Mouse (Mus musculus): ENCODE data around the gene Dand5. TPM values are rescaled to one million over a fixed set of nuclear protein-coding genes. Genes with fewer than 3 reads are reported as not detected.

Dand5 gene
- total RNA-seq, 1 experiment from 2014 or later, result 3.8 TPM

DNA sequence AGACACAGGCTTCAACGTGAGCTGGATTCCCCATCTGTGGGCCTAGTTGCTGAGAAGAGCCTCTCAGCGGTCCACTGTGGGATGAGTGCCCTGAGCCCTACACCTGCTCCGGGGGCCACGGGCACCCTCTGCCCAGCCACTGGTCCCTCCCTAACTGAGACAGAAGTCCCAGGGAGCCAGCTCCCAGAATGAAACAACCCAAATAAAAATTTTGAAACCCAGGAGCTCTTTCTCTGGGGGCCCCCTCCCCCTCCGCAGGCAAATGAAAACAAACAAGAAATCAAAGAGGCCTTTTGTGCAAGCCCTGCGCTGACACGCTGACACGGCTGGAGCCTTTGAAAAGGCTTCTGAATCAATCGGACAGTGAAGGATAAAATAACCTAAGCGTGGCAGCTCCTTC, 57.0 kb downstream of the Dand5 start:
- ATAC-seq (replicated peaks in 1 of 2; ENCODE audit: insufficient read depth in 1 of 2, low FRiP score in 2 of 2, low TSS enrichment in 1 of 2, low read depth in 1 of 2, poor library complexity in 2 of 2, severe bottlenecking in 2 of 2), result no peak

Other genes with a start within 250 kb of the Dand5 start
- gene Ier2, start 160.0 kb downstream of the Dand5 start, total RNA-seq (2017), result 105 and 115 TPM in 2 replicates
- gene Trmt1, start 136.5 kb downstream of the Dand5 start, total RNA-seq (2017), result 58.7 and 72.0 TPM in 2 replicates
- gene Nacc1, start 135.0 kb downstream of the Dand5 start, total RNA-seq (2017), result 47.3 and 51.0 TPM in 2 replicates
- gene Lyl1, start 121.4 kb downstream of the Dand5 start, total RNA-seq (2017), result 41.8 and 54.7 TPM in 2 replicates
- 5.7 and 11.4 TPM in 2 replicates for gene G430095P16Rik, start 99.8 kb downstream of the Dand5 start, total RNA-seq (2017)
- 21.5 and 26.3 TPM in 2 replicates for gene Nfix, start 22.5 kb downstream of the Dand5 start, total RNA-seq (2017)
- gene Gadd45gip1, start 8.7 kb upstream of the Dand5 start, total RNA-seq (2017), result 29.8 and 38.8 TPM in 2 replicates
- gene Rad23a, start 17.8 kb upstream of the Dand5 start, total RNA-seq (2017), result 27.4 and 32.7 TPM in 2 replicates
- 1,472 and 1,879 TPM in 2 replicates for gene Calr, start 24.1 kb upstream of the Dand5 start, total RNA-seq (2017)
- gene Farsa, start 34.2 kb upstream of the Dand5 start, total RNA-seq (2017), result 108 and 126 TPM in 2 replicates
- gene Syce2, start 49.3 kb upstream of the Dand5 start, total RNA-seq (2017), result 93.5 and 127 TPM in 2 replicates
- 29.5 and 37.4 TPM in 2 replicates for gene Gcdh, start 71.1 kb upstream of the Dand5 start, total RNA-seq (2017)
- gene Klf1, start 79.1 kb upstream of the Dand5 start, total RNA-seq (2017), result 4.1 and 30.6 TPM in 2 replicates
- gene Dnase2a, start 85.7 kb upstream of the Dand5 start, total RNA-seq (2017), result 27.8 and 50.0 TPM in 2 replicates
- 0.10 TPM in 1 of 2 replicates, not detected in the other for gene Mast1, start 114.5 kb upstream of the Dand5 start, total RNA-seq (2017)
- gene Rtbdn, start 124.2 kb upstream of the Dand5 start, total RNA-seq (2017), result not detected in 2 replicates
- gene Gm49661, start 146.6 kb upstream of the Dand5 start, total RNA-seq (2017), result not detected in 2 replicates
- 469 and 528 TPM in 2 replicates for gene Prdx2, start 146.8 kb upstream of the Dand5 start, total RNA-seq (2017)
- gene Rnaseh2a, start 146.9 kb upstream of the Dand5 start, total RNA-seq (2017), result 59.7 and 112 TPM in 2 replicates
- gene Junb, start 155.9 kb upstream of the Dand5 start, total RNA-seq (2017), result 208 and 220 TPM in 2 replicates
- gene Hook2, start 167.8 kb upstream of the Dand5 start, total RNA-seq (2017), result 17.9 and 18.5 TPM in 2 replicates
- not detected in 2 replicates for gene Best2, start 191.7 kb upstream of the Dand5 start, total RNA-seq (2017)
- gene Asna1, start 202.5 kb upstream of the Dand5 start, total RNA-seq (2017), result 34.1 and 49.6 TPM in 2 replicates
- gene Trir, start 204.0 kb upstream of the Dand5 start, total RNA-seq (2017), result 219 and 245 TPM in 2 replicates
- gene Tnpo2, start 214.1 kb upstream of the Dand5 start, total RNA-seq (2017), result 21.8 and 23.0 TPM in 2 replicates
- 6.1 and 7.1 TPM in 2 replicates for gene Fbxw9, start 237.2 kb upstream of the Dand5 start, total RNA-seq (2017)
- not detected in 2 replicates for gene Gm5741, start 245.2 kb upstream of the Dand5 start, total RNA-seq (2017)
- gene Dhps, start 248.9 kb upstream of the Dand5 start, total RNA-seq (2017), result 15.5 and 22.7 TPM in 2 replicates

All from hematopoietic stem cell, adult 5-6 weeks (primary cell).